Mouse (Mus musculus) intestine, embryonic 15.5 days (tissue): ENCODE measurements at regions not wholly inside any gene's neighbourhood (a gene's known extent, or its start where the extent isn't known, plus 50 kb on each side); places are given as distances from the start of the nearest gene placed in this dataset.
A peak's percentile ranks its signal among the peaks of the same experiment; 100 is the strongest.
"Not testable (repeated sequence)": the region's sequence is repeated elsewhere in the genome, so short reads cannot be mapped to it uniquely, and the experiment has no call there.

Experiments used
- ATAC-seq: fragments of 200-750 bp; cut with Nextera tagmentation; 2 replicates; pipeline ENCODE4 v1.8.0; 2017; ENCODE audit warnings: moderate TSS enrichment, moderate library complexity
- H3K27ac ChIP-seq: fragments of 300-500 bp; sonication (generic); 2 replicates; pipeline ENCODE4 v1.5.1; 2015; ENCODE audit warnings: mild to moderate bottlenecking, inconsistent platforms
- H3K27me3 ChIP-seq: fragments of 300-500 bp; sonication (generic); replicated peaks from 2 replicates; pipeline ENCODE4 v1.6.1; 2015; ENCODE audit warnings: inconsistent platforms
- H3K36me3 ChIP-seq: fragments of 300-500 bp; sonication (generic); 2 replicates; pipeline ENCODE4 v1.6.1; 2015; ENCODE audit warnings: inconsistent platforms
- H3K4me1 ChIP-seq: fragments of 300-500 bp; sonication (generic); replicated peaks from 2 replicates; pipeline ENCODE4 v1.6.1; 2015; ENCODE audit warnings: inconsistent platforms
- H3K4me2 ChIP-seq: fragments of 300-500 bp; sonication (generic); replicated peaks from 2 replicates; pipeline ENCODE4 v1.6.1; 2015; ENCODE audit warnings: mild to moderate bottlenecking, inconsistent platforms
- H3K4me3 ChIP-seq: fragments of 300-500 bp; sonication (generic); replicated peaks from 2 replicates; pipeline ENCODE4 v1.5.1; 2015; ENCODE audit warnings: inconsistent platforms
- H3K9ac ChIP-seq: fragments of 300-500 bp; sonication (generic); 2 replicates; pipeline ENCODE4 v1.6.1; 2015; ENCODE audit warnings: inconsistent platforms
- H3K9me3 ChIP-seq: fragments of 300-500 bp; sonication (generic); 2 replicates; pipeline ENCODE4 v1.6.1; 2016; ENCODE audit warnings: inconsistent platforms
- WGBS: fragments of 180-500 bp; shearing (Covaris S2); methylation state at CpG from one replicate; pipeline ENCODE4 v1.1.7; 2015; 5-methylcytosine and 5-hydroxymethylcytosine counted together

- not testable (repeated sequence) for H3K9ac ChIP-seq, H3K9me3 ChIP-seq, H3K27me3 ChIP-seq, H3K27ac ChIP-seq, H3K36me3 ChIP-seq, H3K4me1 ChIP-seq
- Histone ChIP-seq H3K4me2 (peak overlapping the region; percentile 41), H3K4me3 (peak overlapping the region; percentile 28)
- peak; percentile 94 for ATAC-seq
- 9% methylated on average over 39 of the region's 39 CpGs for WGBS
Measured at GRCm38 (mm10) chr7:60492028-60492995, 352.3 kb upstream of the Snrpn start.

- H3K27ac ChIP-seq, H3K4me1 ChIP-seq, H3K9ac ChIP-seq, H3K4me2 ChIP-seq, ATAC-seq, H3K36me3 ChIP-seq, H3K4me3 ChIP-seq, H3K27me3 ChIP-seq, H3K9me3 ChIP-seq: not testable (repeated sequence)
- 2% methylated on average over 4 of the region's 4 CpGs for WGBS
Measured at GRCm38 (mm10) chr7:60487839-60488454, 347.9 kb upstream of the Snrpn start.

GRCm38 (mm10) chr7:60450074-60450603 is 310.1 kb upstream of the Snrpn start:
- not testable (repeated sequence) for H3K4me1 ChIP-seq, H3K9me3 ChIP-seq, H3K4me3 ChIP-seq, H3K27me3 ChIP-seq, H3K36me3 ChIP-seq, H3K9ac ChIP-seq, ATAC-seq, H3K27ac ChIP-seq, H3K4me2 ChIP-seq
- 63% methylated on average over 3 of the region's 3 CpGs for WGBS

GRCm38 (mm10) chr7:60449239-60450073 is 309.4 kb upstream of the Snrpn start:
- WGBS: 63% methylated on average over 2 of the region's 2 CpGs
- H3K9ac ChIP-seq, H3K36me3 ChIP-seq, H3K4me2 ChIP-seq, H3K9me3 ChIP-seq, ATAC-seq, H3K4me3 ChIP-seq, H3K4me1 ChIP-seq, H3K27ac ChIP-seq, H3K27me3 ChIP-seq: not testable (repeated sequence)

GRCm38 (mm10) chr7:60438781-60439180 is 298.8 kb upstream of the Snrpn start:
- Histone ChIP-seq H3K27me3 (no peaks in the 10 kb centered on the region), H3K4me1 (no peaks in the 10 kb centered on the region), H3K9me3 (no peaks in the 10 kb centered on the region), H3K36me3 (no peaks in the 10 kb centered on the region), H3K9ac (no peak overlapping the region), H3K4me3 (no peak overlapping the region), H3K4me2 (no peak overlapping the region), H3K27ac (no peak overlapping the region)
- 72% methylated on average over 3 of the region's 3 CpGs for WGBS
- ATAC-seq: no peak

- not testable (repeated sequence) for H3K4me1 ChIP-seq, H3K27me3 ChIP-seq, H3K36me3 ChIP-seq, H3K9me3 ChIP-seq, H3K9ac ChIP-seq, H3K27ac ChIP-seq
- peak; percentile 96 for ATAC-seq
- 14% methylated on average over 33 of the region's 33 CpGs for WGBS
- Histone ChIP-seq H3K4me2 (peak overlapping the region; percentile 49), H3K4me3 (peak overlapping the region; percentile 32)
Measured at GRCm38 (mm10) chr7:60391011-60391863, 251.2 kb upstream of the Snrpn start.

GRCm38 (mm10) chr7:60386957-60387356 is 246.9 kb upstream of the Snrpn start:
- 4% methylated on average over 5 of the region's 5 CpGs for WGBS
- not testable (repeated sequence) for H3K4me2 ChIP-seq, H3K36me3 ChIP-seq, H3K27ac ChIP-seq, H3K4me3 ChIP-seq, H3K27me3 ChIP-seq, ATAC-seq, H3K4me1 ChIP-seq, H3K9ac ChIP-seq, H3K9me3 ChIP-seq

GRCm38 (mm10) chr7:60374001-60374400 is 234.0 kb upstream of the Snrpn start:
- not testable (repeated sequence) for H3K27me3 ChIP-seq, ATAC-seq

GRCm38 (mm10) chr7:60352206-60352605 is 212.2 kb upstream of the Snrpn start:
- H3K27ac ChIP-seq, ATAC-seq, H3K4me2 ChIP-seq, H3K4me3 ChIP-seq, H3K36me3 ChIP-seq, H3K4me1 ChIP-seq, H3K27me3 ChIP-seq, H3K9ac ChIP-seq, H3K9me3 ChIP-seq: not testable (repeated sequence)
- WGBS: 83% methylated on average over 2 of the region's 2 CpGs

More at GRCm38 (mm10) chr7:60374001-60374400, 234.0 kb upstream of the Snrpn start:
- H3K36me3 ChIP-seq, H3K27ac ChIP-seq, H3K4me3 ChIP-seq, H3K9me3 ChIP-seq, H3K4me2 ChIP-seq, H3K4me1 ChIP-seq, H3K9ac ChIP-seq: not testable (repeated sequence)
- WGBS: 12% methylated on average over 3 of the region's 3 CpGs
